ENCODE assay signal across 8 mouse cellular contexts in genomic region chr16:34901611-34902293, GRCm38 (mm10).
DNase-seq lines count a peak whose midpoint lies in the region; ATAC-seq lines count a peak whose summit lies in the region.

No protein-coding gene starts in this region.

- no peaks in the 10 kb centered on the region for H3K9me3 ChIP-seq in heart, embryonic 13.5 days
- H3K9me3 ChIP-seq in midbrain, embryonic 10.5 days (replicated peaks) = no peaks in the 10 kb centered on the region
- H3K9me3 ChIP-seq in midbrain, embryonic 14.5 days (ENCODE audit: control insufficient read depth, low read length) = no peaks in the 10 kb centered on the region

- peaks cover 38% of the 10 kb centered on the region for H3K4me1 ChIP-seq in heart, embryonic 13.5 days
- H3K4me1 ChIP-seq in midbrain, embryonic 10.5 days = peaks cover 36% of the 10 kb centered on the region
- H3K4me1 ChIP-seq in midbrain, embryonic 14.5 days (ENCODE audit: control insufficient read depth, insufficient read depth, low read length) = peaks cover 11% of the 10 kb centered on the region

- peak overlapping the region; percentile 10; the same call in 1 of the 2 replicates for H3K9ac ChIP-seq in heart, embryonic 13.5 days
- no peak overlapping the region for H3K9ac ChIP-seq in midbrain, embryonic 14.5 days (replicated peaks; ENCODE audit: low read length)

- H3K4me3 ChIP-seq in heart, embryonic 13.5 days = no peak overlapping the region
- no peak overlapping the region for H3K4me3 ChIP-seq in midbrain, embryonic 10.5 days
- H3K4me3 ChIP-seq in midbrain, embryonic 14.5 days (replicated peaks; ENCODE audit: low read depth, low read length) = no peak overlapping the region

- 70% methylated on average over 7 of the region's 7 CpGs for WGBS in heart, embryonic 13.5 days
- 76% methylated on average over 7 of the region's 7 CpGs for WGBS in midbrain, embryonic 10.5 days
- 78% methylated on average over 7 of the region's 7 CpGs for WGBS in midbrain, embryonic 14.5 days

- DNase-seq in adrenal gland, postnatal 14 days = peak; percentile 71
- DNase-seq in adrenal gland, postnatal 4 days (ENCODE audit: low spot score in 2 of 2) = no peak
- no peak for DNase-seq in heart, adult 8-10 months (ENCODE audit: low spot score)
- no peak for DNase-seq in midbrain, embryonic 10.5 days (ENCODE audit: low spot score)
- no peak for DNase-seq in midbrain, embryonic 14.5 days
- DNase-seq in right cerebral cortex, postnatal 10 days (ENCODE audit: low spot score in 2 of 2) = no peak

- no peak overlapping the region for H3K4me2 ChIP-seq in heart, embryonic 13.5 days
- no peak overlapping the region for H3K4me2 ChIP-seq in midbrain, embryonic 14.5 days (ENCODE audit: low read length)

- no peaks in the 10 kb centered on the region for H3K36me3 ChIP-seq in heart, embryonic 13.5 days
- H3K36me3 ChIP-seq in midbrain, embryonic 10.5 days = no peaks in the 10 kb centered on the region
- H3K36me3 ChIP-seq in midbrain, embryonic 14.5 days (ENCODE audit: control insufficient read depth, insufficient read depth, low read length) = no peaks in the 10 kb centered on the region

- no peak for ATAC-seq in heart, embryonic 13.5 days (ENCODE audit: extremely low read depth, insufficient number of reproducible peaks, low FRiP score, low TSS enrichment)
- ATAC-seq in midbrain, embryonic 14.5 days (ENCODE audit: low FRiP score, low TSS enrichment) = no peak
- no peak for ATAC-seq in CD4-positive, CD25-positive, alpha-beta regulatory T cell, adult 4 months

- H3K27ac ChIP-seq in heart, embryonic 13.5 days (replicated peaks) = 0 out of 2 replicates have a peak overlapping the region, but pooled peaks have one; percentile 12
- peak overlapping the region; percentile 73; the same call in 1 of the 2 replicates for H3K27ac ChIP-seq in midbrain, embryonic 10.5 days (replicated peaks)
- no peak overlapping the region for H3K27ac ChIP-seq in midbrain, embryonic 14.5 days (replicated peaks; ENCODE audit: low read depth, low read length)

- peaks cover 31% of the 10 kb centered on the region for H3K27me3 ChIP-seq in heart, embryonic 13.5 days (replicated peaks)
- H3K27me3 ChIP-seq in midbrain, embryonic 10.5 days (ENCODE audit: low read depth, poor library complexity, severe bottlenecking) = peaks cover 5% of the 10 kb centered on the region; the same call in 1 of the 2 replicates
- H3K27me3 ChIP-seq in midbrain, embryonic 14.5 days (ENCODE audit: control insufficient read depth, insufficient read depth, low read length) = no peaks in the 10 kb centered on the region
